Mouse (Mus musculus) right cerebral cortex, postnatal 10 days (tissue): Measurements from ENCODE around the gene Gm21974.
"Not testable (repeated sequence)": the region's sequence is repeated elsewhere in the genome, so short reads cannot be mapped to it uniquely, and the experiment has no call there.

Source experiments
- DNase-seq, 2 experiments: peaks; one replicate each; pipeline ENCODE4 v3.0.0; 2021; ENCODE audit warnings: low spot score in 2 of 2

The Gm21974 gene

DNA sequence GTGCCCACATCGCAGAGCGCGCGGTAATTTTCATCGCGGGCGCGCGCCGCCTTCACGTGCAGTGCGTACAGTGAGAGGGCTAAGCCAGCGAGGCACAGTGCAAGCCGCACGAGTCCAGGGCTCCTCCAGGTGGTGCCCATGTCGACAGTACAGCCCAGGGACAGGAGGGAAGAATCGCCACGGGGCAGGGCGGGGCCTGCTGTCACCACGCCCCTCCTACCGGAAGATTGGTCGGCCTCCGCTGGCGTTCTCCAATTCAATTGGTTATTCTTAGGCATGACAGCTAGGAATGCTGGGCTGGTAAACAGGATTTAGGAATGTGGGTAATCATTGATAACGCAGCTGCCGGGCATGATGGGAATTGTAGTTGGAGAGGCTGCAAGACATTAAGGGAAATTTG is at the start of gene Gm21974, which contains the start of gene Vkorc1:
Gm21974 (minus strand) TSS at position 13 of the 400 bp plus-strand sequence.
Vkorc1 (minus strand) TSS at position 176 of the 400 bp plus-strand sequence.
- DNase-seq, result peak; percentile 96 to 97

GRCm38 (mm10) chr7:127944614-127945013 is 49.4 kb upstream of the Gm21974 start:
- DNase-seq, result no peak

DNA sequence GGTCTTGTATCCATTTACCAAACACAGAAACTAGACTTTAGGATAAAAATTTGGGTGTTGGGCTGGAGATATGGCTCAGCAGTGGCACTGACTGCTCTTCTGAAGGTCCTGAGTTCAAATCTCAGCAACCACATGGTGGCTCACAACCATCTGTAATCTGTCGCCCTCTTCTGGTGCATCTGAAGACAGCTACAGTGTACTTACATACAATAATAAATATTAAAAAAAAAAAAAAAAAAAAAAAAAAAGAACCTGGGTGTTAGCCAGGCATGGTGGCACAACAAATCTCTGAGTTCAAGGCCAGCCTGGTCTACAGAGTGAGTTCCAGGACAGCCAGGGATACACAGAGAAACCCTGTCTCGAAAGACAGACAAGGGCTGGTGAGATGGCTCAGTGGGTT is 46.8 kb upstream of the Gm21974 start:
- not testable (repeated sequence) for DNase-seq

GRCm38 (mm10) chr7:127936216-127936884 is 41.1 kb upstream of the Gm21974 start:
- DNase-seq, result no peak

- no peak for DNase-seq
Observed at GRCm38 (mm10) chr7:127935748-127936159, 40.5 kb upstream of the Gm21974 start.

DNA sequence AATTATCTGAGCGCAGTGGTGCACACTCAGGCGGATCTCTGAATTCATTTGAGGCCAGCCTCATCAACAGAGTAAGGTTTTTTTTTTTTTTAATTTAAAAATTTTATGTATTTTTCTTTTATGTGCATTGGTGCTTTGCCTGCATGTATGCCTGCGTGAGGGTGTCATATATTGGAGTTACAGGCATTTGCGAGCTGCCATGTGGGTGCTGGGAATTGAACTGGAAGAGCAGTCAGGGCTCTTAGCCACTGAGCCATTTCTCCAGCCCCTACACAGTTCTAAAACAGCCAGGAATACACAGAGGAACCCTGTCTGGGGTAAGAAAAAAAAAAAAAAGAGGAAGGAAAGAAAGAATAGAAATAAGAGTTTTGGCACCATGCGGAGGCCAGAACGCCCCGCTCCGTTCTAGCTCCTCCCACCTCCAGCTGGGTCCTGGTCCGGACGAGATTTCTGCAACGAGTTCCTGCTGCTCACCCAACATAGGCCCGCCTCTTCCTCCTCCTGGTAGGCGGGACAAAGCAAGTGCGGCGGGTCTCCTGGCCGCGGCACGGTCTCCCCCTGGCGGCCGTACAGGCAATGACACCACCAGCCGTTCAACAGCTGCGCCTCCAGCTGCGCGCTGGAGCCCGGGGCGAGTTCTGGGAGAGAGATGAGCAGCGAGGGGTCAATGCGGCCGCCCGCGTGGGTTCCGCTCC is 39.9 kb upstream of the Gm21974 start:
- peak; percentile 96 to 97 for DNase-seq

DNA sequence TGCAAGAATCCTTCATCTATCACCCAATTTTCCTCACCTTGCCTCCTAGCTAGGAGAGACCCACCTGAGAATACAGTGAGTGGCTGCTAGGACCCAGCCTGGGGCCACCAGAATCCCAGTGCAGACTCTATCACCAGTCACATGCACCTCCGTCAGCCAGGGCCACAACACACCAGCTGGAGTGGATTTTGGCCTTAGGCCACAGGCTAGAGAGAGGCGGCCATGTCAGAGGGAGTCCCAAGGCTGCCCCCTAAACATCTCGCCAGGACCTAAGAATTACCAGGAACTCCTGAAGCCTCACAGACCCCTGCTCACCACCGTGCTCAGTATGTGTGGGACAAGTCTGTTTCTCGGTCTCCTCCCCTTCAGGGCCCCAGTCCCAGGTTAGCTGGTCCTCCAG is 38.8 kb upstream of the Gm21974 start:
- no peak for DNase-seq

GRCm38 (mm10) chr7:127932273-127933031 is 37.2 kb upstream of the Gm21974 start:
- no peak for DNase-seq

GRCm38 (mm10) chr7:127931351-127932135 is 36.3 kb upstream of the Gm21974 start:
- no peak for DNase-seq

GRCm38 (mm10) chr7:127930636-127931035 is 35.4 kb upstream of the Gm21974 start:
- DNase-seq, result no peak

DNA sequence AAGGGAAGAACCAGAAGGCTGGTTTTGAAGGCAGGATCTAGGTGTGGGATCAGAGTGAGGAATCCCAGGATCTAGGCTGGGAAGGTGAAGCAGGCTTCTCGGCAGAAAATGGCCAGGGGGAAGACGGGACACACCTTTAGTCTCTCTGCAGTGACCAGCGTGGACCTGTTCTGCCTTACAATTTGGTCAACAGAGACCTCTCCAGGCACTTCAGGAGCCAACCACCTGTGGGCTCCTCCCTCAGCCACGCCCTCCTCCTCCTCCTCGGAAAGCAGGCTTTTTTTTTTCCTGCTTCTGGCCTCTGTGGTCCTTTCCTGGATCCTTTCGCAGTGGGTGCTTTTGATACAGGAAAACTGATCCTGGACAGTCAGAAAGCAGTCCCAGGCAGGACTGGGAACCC is 34.7 kb upstream of the Gm21974 start, which contains the start of gene Prss8:
Prss8 (minus strand) TSS at position 182 of the 400 bp plus-strand sequence.
- no peak for DNase-seq

DNA sequence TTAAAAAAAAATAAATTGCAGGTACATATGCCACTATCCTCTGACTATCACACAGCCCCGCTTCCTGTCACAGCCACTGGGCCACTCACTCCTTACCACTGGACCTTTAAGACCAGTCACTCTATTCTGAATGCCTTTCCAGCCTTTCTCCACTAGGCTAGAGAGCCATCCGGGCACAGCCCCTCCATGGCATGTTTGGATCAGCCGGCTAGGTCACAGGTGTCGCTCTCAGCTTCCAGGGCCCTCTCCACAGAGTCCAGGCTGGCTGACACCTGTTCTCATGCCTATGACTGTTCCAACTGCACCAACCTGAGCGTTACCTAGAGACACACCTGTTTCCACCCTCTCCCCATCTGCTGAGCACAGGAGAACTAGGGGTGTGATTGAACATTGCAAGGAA is 33.3 kb upstream of the Gm21974 start:
- DNase-seq, result no peak

DNA sequence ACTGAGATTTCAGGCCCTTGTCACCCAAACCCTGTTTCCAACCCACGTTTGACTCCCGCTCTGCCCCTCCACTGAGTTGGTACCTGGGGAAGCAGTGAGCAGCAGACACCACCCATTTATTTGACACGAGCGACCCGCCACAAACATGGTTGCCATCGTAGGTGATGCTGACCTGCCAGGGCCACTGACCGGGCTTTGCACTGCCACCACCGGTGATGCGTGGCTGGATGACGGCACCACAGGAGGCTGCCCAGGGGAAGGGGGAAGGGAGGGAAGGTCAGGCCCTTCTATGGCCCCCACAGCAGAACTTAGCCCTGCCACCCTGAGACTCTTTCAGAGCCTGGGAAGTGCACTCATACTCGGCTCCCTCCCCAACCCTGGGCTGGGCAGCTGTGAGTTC is 32.5 kb upstream of the Gm21974 start:
- DNase-seq, result no peak

DNA sequence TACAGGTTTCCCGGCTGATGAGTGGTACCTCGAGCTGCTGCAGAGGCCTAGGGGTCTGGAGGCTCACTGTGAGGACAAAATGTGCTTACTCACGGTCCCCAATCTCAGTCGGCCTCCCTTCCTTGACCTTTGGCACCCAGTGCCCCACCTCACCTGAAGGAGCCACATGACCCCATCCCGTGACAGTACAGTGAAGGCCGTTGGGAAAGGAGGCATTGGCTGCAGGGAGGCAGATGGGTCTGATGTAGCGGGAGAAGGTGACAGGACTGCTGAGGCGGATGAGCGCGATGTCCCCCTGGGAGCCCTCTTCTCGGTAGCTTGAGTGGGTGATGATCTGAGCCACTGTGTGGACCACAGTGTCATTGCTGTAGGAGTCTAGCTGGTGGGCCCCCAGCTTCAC is 31.6 kb upstream of the Gm21974 start:
- no peak for DNase-seq

GRCm38 (mm10) chr7:127926066-127926465 is 30.8 kb upstream of the Gm21974 start:
- DNase-seq, result no peak

- no peak for DNase-seq
Observed at GRCm38 (mm10) chr7:127925252-127925651, 30.0 kb upstream of the Gm21974 start.

DNA sequence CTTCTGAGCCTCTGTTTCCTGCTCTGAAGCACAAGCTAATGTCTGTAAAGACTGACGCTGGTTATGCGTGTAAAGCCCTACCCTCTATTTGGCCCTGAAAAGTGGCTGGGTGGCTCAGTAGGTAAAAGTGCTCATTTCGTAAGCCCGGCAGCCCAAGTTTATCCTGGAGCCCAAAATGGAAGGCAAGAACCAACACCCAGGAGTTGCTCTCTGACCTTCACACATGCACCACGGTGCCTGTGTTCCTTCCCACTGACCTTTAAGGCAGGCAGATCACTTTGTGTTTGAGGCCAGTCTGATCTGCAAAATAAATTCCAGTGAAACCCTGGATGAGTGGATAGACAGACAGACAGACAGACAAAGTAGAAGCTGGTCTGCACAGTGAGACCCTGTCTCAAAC is 28.5 kb upstream of the Gm21974 start:
- DNase-seq, result no peak

- no peak for DNase-seq
Observed at GRCm38 (mm10) chr7:127922451-127923275, 27.4 kb upstream of the Gm21974 start.

- no peak for DNase-seq
Observed at GRCm38 (mm10) chr7:127921516-127921915, 26.3 kb upstream of the Gm21974 start.

DNA sequence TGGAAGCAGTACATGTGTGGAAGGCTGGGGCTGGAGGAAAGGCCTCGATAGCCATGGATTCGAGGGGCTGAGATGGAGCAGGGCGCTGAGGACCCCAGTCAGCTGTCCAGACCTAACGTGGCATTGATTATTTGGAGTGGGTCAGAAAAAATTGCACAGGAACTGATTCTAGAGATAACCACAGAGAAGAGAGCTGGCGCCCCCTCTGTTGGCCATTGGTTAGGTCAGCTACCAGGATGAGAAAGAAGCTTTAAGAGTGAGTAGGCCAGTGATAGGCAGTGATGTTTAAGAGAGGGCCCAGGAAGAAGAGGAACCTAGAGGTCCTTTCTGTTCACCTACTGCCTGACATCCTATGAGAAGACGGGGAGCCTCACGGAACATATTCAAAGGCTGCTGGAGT is 24.0 kb upstream of the Gm21974 start:
- DNase-seq, result no peak

- DNase-seq, result peak in 1 of 2 experiments; percentile 49
Observed at GRCm38 (mm10) chr7:127918203-127918602, 22.9 kb upstream of the Gm21974 start.
